Mouse (Mus musculus) spleen, postnatal 36 days (tissue): ENCODE data around the gene Kcnk5.

ENCODE experiments used
- DNase-seq, 2 experiments: peaks; one replicate each; pipeline ENCODE4 v3.0.0; 2022; ENCODE audit warnings: low spot score in 2 of 2, mixed read lengths in 1 of 2

Kcnk5 gene

DNA sequence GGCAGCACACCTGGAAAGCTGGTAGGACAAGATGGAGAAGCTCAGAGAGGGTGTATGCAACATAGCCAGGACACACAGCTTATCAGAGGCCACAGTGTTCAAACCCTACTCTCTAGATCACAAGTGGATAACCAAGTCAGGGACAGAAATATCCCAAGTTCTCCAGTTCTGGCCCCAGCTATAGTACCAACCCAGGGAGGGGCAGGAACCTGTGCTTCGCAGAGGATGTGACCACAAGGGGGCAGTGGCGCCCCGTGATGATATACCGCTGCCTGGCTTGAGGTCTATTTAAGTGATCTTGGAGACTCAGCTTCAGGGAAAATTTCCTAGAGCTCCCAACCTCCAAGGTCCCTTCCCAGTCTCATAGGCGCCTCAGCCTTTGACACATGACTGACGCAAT is 67.6 kb downstream of the Kcnk5 start:
- peak; percentile 69 to 70 for DNase-seq

DNA sequence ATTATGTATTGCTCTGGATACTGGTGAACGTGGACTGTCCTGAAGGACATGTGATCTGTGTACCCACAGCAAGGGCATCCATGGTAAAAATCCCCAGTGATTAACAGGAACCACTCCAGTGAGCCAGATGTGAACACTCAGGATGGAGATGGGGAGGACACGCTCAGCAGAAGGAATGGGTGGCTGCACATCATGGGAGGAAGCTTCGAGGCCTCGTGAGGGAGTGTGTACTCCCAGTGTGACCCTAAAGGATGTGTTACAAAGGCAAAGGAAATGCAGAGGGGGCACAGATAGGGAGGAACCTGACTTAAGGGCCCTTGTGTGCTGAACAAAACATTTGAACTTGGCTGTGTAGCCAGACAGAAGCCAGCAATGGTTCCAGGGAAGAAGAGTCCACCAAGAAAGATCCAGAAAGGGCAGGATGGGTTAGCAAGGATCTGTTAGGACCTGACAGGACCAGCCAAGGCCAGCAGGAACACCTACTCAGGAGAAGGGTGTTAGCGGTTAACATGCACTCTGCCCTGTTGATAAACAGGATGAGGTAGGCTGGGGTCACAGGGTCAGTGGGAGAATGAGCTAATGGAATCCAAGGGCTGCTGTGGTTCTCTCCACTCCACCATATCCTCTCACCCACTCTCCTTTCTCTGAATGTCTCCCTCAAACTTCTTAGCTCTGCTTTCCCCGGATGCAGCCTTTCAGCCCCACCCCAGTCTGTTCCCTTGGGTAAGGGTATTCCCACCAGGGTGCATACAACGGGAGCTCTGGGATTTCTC is 68.2 kb downstream of the Kcnk5 start:
- DNase-seq, result no peak

DNA sequence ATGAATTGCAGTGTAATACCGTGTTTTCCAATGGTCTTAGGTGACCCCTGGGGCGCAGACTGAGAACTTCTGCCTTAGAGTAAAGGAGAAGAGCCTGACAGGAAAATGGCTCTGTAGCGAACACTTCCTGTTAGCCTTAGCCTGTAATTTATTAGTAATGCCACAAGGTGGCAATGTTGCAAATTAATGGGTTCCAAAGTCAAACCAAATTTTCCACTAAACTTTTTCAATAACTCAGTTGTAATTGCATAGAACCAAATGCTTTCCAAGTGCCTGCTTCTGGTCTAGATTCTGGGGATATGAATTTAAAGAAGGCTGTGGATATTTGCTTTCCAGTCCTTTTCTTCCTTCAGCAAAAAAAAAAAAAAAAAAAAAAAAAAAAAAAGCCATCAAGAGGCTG is 69.4 kb downstream of the Kcnk5 start:
- DNase-seq, result no peak

DNA sequence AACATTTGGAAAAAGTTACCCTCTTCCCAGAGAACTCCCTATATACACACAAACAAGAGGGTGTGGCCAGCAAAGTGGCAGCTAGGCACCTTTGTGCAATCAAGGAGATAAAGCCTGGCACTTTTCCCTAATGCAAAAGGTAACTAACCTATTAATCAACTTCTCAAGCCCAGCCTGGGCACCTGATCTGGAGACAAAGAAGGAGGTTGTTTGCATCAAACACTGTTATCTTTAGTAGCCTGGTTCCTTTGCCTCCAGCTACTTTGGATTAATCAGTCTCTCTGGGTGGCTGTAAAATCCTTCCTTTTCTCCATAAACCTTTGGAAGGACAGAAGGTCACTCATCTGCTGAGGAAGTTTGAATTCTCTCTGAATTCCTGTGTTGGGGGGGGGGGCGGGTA is 70.7 kb downstream of the Kcnk5 start:
- DNase-seq, result no peak

DNA sequence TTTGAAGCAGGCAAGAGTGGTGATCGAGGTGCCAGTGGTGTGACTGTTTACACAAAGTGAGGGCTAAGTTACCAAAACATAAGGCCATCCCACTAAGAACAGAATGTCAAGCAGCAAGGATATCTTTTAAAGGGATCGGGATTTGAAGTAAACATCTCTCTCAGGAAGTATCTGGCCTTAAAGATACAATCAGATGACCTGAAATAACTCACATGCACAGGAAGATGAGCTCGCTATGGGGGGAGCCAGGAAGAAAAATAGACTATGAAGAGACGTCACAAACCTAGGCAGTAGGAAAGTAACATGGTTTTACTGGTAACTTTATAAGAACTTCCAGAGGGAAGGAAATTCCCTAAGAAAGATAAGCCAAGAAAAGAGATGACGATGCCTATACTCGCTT is 75.3 kb downstream of the Kcnk5 start:
- DNase-seq, result no peak

DNA sequence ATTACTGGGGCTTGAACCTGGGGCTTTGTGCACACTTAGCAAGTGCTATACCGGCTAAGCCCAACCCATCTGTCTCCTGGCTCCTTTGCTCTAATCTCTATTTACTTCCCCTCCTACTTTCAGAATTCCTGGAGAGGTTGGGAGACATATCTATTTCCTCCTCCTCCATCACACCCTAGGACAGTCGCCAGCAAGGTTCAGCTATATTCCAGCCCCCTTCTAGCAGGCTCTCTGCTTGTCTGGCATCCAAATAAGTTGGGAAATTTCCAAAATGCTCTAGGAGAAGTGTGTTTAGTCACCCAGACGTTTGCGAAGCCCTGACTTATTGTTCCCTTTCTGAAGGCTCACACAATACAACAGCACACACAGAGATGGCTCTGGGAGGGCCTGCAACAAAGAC is 78.4 kb downstream of the Kcnk5 start:
- no peak for DNase-seq

DNA sequence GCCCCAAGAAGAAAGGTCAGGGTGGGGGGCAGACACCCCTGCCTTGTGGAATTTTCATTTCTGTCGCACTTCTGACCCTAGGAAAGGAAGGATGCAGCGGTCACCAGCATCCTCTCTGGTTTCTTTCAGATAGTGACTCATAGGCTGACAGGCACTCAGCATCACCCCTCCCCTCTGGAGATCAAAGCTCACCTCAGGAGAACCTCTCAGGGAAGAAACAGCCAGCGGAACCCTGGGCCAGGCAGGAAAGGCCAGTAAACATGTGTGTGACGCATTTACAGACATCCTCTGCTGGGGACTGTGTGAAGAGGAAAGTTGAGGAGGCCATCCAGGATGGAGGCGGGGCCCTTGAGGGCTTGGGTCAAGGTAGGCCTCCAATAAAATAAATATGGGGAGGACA is 83.5 kb downstream of the Kcnk5 start:
- DNase-seq, result no peak

DNA sequence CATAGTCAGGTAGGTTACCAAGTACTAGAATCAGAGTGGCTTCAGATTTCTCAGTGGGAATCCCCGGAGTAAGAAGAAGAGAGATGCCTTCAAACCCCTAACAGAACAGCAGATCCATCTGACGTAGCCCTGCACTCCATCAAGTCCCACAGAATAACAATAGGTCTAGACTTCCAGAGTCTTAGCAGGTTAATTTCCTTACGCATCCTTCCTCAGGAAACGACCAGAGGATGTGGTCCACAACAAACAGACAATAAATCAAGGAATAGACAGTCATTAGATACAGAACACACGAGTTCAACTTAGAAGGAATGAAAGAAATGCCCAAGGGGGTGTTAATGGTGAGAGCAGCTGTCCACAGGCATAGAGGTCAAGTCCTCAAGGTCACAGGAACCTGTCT is 86.7 kb downstream of the Kcnk5 start:
- no peak for DNase-seq

DNA sequence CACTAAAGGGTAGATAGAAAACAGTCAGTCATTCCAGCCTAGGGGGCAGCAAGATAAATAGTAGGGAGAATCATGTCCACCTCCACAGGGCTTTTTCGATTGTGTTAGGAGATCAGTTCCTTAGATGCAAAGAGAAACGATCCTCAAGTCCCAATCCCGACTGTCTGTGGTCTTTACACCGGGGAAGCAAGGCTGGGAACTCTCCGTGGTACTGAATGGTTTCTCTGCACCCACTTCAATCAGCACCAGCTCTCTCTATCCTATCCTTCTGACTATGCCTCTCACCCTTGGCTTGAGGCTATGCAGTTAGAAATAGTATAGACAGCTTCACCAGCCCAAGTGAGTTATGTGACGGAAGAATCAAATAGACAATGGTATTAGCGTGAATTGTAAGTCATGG is 88.1 kb downstream of the Kcnk5 start:
- DNase-seq, result no peak
